ENCODE assay signal across 12 mouse cellular contexts in the genomic region with DNA sequence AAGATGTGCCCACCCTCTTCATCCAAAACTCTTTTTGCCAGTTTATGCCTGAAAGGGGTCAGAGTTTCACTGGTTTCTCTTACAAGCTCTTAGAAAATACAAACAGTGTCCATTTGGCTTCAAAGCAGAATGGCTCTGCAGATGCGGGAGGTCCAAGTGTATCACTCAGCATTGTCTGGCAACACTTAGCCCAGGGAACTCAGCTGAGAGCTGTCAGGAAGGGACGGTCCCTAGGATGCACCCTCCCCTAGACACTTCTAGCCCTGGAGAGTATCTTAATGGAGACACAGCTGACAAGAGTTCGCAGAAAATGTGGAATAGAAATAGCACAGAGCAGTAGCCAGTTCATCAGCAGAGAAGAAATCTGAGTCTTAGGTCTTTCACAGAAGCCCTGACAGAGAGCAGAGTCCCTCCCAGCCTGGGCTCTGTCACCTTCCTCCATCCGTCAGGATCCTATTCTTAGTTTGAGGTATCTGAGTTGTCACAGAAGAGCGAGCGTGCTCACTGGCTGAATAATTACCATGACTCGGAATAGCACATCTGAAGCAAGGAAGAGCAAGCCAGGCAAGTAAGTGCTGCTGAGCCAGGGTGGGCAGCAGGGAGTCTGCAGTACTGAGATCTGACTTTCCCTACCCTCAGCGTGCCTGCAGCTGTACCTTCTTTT. TPM values are rescaled to one million over a fixed set of nuclear protein-coding genes. Genes with fewer than 3 reads are reported as not detected.
DNase-seq lines count a peak whose midpoint lies in the region; ATAC-seq lines count a peak whose summit lies in the region.
"Had no signal": no experiment of that assay in that cellular context is flagged by ENCODE, and none has a peak within 500 bp of the region (broad histone marks: within the 10 kb centered on the region; RNA-seq: fewer than 3 reads in every experiment).

No protein-coding gene starts in this region.

- H3K4me3 ChIP-seq in kidney, embryonic 16.5 days (ENCODE audit: low read length) = no peak overlapping the region
- no peak overlapping the region for H3K4me3 ChIP-seq in heart, embryonic 15.5 days
- no peak overlapping the region for H3K4me3 ChIP-seq in forebrain, embryonic 15.5 days
- H3K4me3 ChIP-seq: layer of hippocampus, adult 2 months; megakaryocyte, embryonic 14.5 days had no signal

- H3K27me3 ChIP-seq in kidney, embryonic 16.5 days (ENCODE audit: insufficient read depth, low read length) = no peaks in the 10 kb centered on the region
- no peaks in the 10 kb centered on the region for H3K27me3 ChIP-seq in heart, embryonic 15.5 days
- H3K27me3 ChIP-seq in forebrain, embryonic 15.5 days = no peaks in the 10 kb centered on the region

- H3K9ac ChIP-seq in kidney, embryonic 16.5 days (replicated peaks; ENCODE audit: low read length) = no peak overlapping the region
- no peak overlapping the region for H3K9ac ChIP-seq in heart, embryonic 15.5 days
- no peak overlapping the region for H3K9ac ChIP-seq in forebrain, embryonic 15.5 days (replicated peaks)

- no peak overlapping the region for H3K4me2 ChIP-seq in kidney, embryonic 16.5 days (replicated peaks; ENCODE audit: low read depth, low read length)
- peak overlapping the region; percentile 40 for H3K4me2 ChIP-seq in heart, embryonic 15.5 days
- H3K4me2 ChIP-seq in forebrain, embryonic 15.5 days (replicated peaks) = no peak overlapping the region

- DNase-seq in embryo, embryonic 10 days (ENCODE audit: low spot score) = peak; percentile 21
- DNase-seq in embryo, embryonic 11 days = no peak
- DNase-seq in kidney, adult 18-20 months = no peak
- DNase-seq in brain, adult 2 months (ENCODE audit: low read depth, low spot score) = peak; percentile 63
- DNase-seq in layer of hippocampus, postnatal 14 days (ENCODE audit: low spot score in 2 of 2) = no peak
- DNase-seq: cerebellum, adult 8-10 months had no signal

- 30% methylated on average over 8 of the region's 8 CpGs for WGBS in kidney, embryonic 16.5 days
- WGBS in heart, embryonic 15.5 days = 16% methylated on average over 8 of the region's 8 CpGs
- 52% methylated on average over 8 of the region's 8 CpGs for WGBS in forebrain, embryonic 15.5 days

- H3K36me3 ChIP-seq in kidney, embryonic 16.5 days (ENCODE audit: insufficient read depth, low read length) = no peaks in the 10 kb centered on the region
- H3K36me3 ChIP-seq in heart, embryonic 15.5 days = no peaks in the 10 kb centered on the region
- H3K36me3 ChIP-seq in forebrain, embryonic 15.5 days = no peaks in the 10 kb centered on the region

- H3K9me3 ChIP-seq in kidney, embryonic 16.5 days (ENCODE audit: low read length) = no peaks in the 10 kb centered on the region
- no peaks in the 10 kb centered on the region for H3K9me3 ChIP-seq in heart, embryonic 15.5 days (replicated peaks)
- H3K9me3 ChIP-seq in forebrain, embryonic 15.5 days = no peaks in the 10 kb centered on the region
- H3K9me3 ChIP-seq: megakaryocyte, embryonic 14.5 days had no signal

- peak; percentile 71; the same call in 1 of the 2 replicates for ATAC-seq in kidney, embryonic 16.5 days (ENCODE audit: low FRiP score, low TSS enrichment)
- peak; percentile 89 for ATAC-seq in heart, embryonic 15.5 days (replicated peaks; ENCODE audit: insufficient number of reproducible peaks, insufficient read depth, low FRiP score, low read depth)
- ATAC-seq in forebrain, embryonic 15.5 days (replicated peaks) = no peak
- ATAC-seq: intestine, postnatal 0 days had no signal

- H3K27ac ChIP-seq in kidney, embryonic 16.5 days (ENCODE audit: low read length) = no peak overlapping the region
- peak overlapping the region; percentile 82 for H3K27ac ChIP-seq in heart, embryonic 15.5 days
- no peak overlapping the region for H3K27ac ChIP-seq in forebrain, embryonic 15.5 days (replicated peaks)
- H3K27ac ChIP-seq: layer of hippocampus, adult 2 months had no signal

- H3K4me1 ChIP-seq in kidney, embryonic 16.5 days (ENCODE audit: insufficient read depth, low read length) = 0 out of 2 replicates have a peak, but pooled peaks cover 4% of the 10 kb centered on the region
- H3K4me1 ChIP-seq in heart, embryonic 15.5 days (replicated peaks) = peaks cover 19% of the 10 kb centered on the region
- H3K4me1 ChIP-seq in forebrain, embryonic 15.5 days = peaks cover 3% of the 10 kb centered on the region; the same call in 1 of the 2 replicates
- H3K4me1 ChIP-seq: megakaryocyte, embryonic 14.5 days had no signal

RNA-seq across cellular contexts. Expression of a gene that starts 49.7 kb away (rescaled TPM):
- polyA plus RNA-seq in kidney, embryonic 16.5 days (2015; fragmentation: Nextera tagmentation; extraction: Ambion mirVana) = 1.4 and 1.7 TPM in 2 replicates
- polyA plus RNA-seq in heart, embryonic 15.5 days (2015; fragmentation: Nextera tagmentation; extraction: Ambion mirVana) = 5.6 and 5.9 TPM in 2 replicates
- polyA plus RNA-seq in forebrain, embryonic 15.5 days (2015; fragmentation: Nextera tagmentation; extraction: Ambion mirVana) = 0.48 and 0.57 TPM in 2 replicates
- 10 to 100 TPM; 10.9 to 12.4 TPM for total RNA-seq in layer of hippocampus, postnatal 14 days (2021)

Comparison
In these comparisons a context has a peak if more than half of its experiments do, and no peak if none do; other contexts are left out.
1. DNase-seq: peak in embryo, embryonic 10 days (single experiment) and brain, adult 2 months (single experiment); none in embryo, embryonic 11 days (single experiment), kidney, adult 18-20 months (single experiment) and layer of hippocampus, postnatal 14 days (0 of 2).